Mouse (Mus musculus): ENCODE measurements around the gene Rpl23.
A peak's percentile ranks its signal among the peaks of the same experiment; 100 is the strongest.

Gene Rpl23

GRCm38 (mm10) chr11:97781832-97782563 is at the start of gene Rpl23:
Gene Rpl23, minus strand, starts transcription at chr11:97782437.
- peak; percentile 99 to 100 for DNase-seq (ENCODE audit: low spot score in 2 of 2)

DNA sequence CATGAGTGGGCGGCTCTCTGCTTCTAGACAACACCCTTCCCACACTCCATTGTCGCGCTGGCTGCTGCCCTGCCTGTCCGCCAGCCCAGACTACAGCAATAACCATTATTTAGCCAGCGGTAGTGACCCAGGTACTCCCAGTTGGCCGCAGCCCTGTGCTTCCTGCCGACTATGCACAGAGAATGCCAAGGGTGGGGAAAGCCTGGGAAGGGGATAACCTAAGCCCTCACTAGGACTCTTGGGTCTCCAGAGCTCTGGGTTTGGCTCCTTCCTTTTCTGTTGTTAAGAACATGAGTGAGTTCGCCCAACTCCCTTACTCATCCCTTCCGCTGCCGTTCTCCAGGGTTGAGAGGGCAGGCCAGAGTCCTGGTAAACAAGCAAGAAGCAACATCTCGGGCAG is 49.8 kb upstream of the Rpl23 start:
- DNase-seq (ENCODE audit: low spot score in 2 of 2): no peak

GRCm38 (mm10) chr11:97830501-97830900 is 48.3 kb upstream of the Rpl23 start:
- no peak for DNase-seq (ENCODE audit: low spot score in 2 of 2)

GRCm38 (mm10) chr11:97829913-97830476 is 47.8 kb upstream of the Rpl23 start:
- DNase-seq (ENCODE audit: low spot score in 2 of 2): peak in 1 of 2 experiments; percentile 56

- DNase-seq (ENCODE audit: low spot score in 2 of 2): no peak
Measured at GRCm38 (mm10) chr11:97829365-97829764, 47.1 kb upstream of the Rpl23 start.

DNA sequence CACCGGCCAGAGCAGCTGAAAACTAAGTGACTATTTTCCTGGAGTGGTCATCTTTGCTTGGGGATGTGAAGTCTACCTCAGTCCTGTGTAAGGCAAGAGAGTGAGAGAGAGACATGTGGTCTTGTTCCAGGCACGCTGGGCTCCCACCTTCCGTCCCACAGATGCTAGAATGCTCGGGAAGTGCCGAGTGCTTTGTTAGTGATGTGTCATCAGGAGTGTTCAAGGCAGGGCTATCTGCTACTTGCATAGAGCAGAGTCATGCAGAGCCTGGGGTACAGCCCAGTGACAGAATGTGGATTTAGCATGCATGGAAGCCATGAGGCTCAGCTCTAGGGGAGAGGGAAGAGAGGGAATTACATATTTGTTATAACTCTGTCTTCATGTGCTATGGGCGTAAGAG is 45.4 kb upstream of the Rpl23 start:
- no peak for DNase-seq (ENCODE audit: low spot score in 2 of 2)

- DNase-seq (ENCODE audit: low spot score in 2 of 2): no peak
Measured at GRCm38 (mm10) chr11:97826414-97826813, 44.2 kb upstream of the Rpl23 start.

DNA sequence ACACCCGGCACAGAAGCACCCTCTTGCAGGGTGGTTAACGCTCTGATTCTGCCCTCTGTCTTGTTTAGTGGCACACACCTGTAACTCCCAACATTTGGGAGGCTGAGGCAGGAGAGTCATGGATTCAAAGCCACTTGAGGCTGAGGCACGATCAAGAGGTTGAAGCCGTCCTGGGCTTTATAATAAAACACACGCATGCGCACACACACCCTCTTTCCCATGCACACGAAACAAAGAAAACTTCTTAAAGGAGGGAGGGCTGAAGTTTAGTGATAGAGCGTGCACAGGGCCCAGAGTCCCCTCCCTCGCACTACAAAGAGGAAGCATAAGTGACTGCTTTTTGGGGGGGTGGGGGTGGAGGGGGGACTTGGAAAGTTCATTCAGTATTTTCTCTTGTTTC is 43.7 kb upstream of the Rpl23 start:
- no peak for DNase-seq (ENCODE audit: low spot score in 2 of 2)

DNA sequence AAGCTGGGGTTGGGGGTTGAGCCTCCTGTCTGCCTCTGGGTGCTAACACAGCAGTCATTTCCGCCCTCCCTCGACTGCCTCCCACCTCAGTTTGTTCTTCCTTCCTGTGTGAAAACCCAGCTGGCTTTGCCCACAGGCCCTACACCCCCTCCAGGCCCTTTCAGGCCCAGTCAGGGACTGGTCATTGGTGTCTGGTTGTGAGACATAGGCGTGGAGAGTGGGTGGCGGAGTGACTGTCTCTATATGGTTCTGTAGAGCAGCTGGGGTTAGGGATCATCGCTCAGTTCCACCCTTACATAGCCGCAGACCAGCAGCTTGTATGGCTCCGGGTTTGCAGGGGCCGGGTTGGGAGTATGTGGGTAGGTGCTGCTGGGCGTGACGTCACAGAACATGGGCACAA is 43.1 kb upstream of the Rpl23 start:
- DNase-seq (ENCODE audit: low spot score in 2 of 2): peak in 1 of 2 experiments; percentile 58

GRCm38 (mm10) chr11:97824895-97825294 is 42.7 kb upstream of the Rpl23 start:
- DNase-seq (ENCODE audit: low spot score in 2 of 2): no peak

GRCm38 (mm10) chr11:97824168-97824567 is 41.9 kb upstream of the Rpl23 start:
- no peak for DNase-seq (ENCODE audit: low spot score in 2 of 2)

GRCm38 (mm10) chr11:97822840-97823603 is 40.8 kb upstream of the Rpl23 start:
- DNase-seq (ENCODE audit: low spot score in 2 of 2): no peak

DNA sequence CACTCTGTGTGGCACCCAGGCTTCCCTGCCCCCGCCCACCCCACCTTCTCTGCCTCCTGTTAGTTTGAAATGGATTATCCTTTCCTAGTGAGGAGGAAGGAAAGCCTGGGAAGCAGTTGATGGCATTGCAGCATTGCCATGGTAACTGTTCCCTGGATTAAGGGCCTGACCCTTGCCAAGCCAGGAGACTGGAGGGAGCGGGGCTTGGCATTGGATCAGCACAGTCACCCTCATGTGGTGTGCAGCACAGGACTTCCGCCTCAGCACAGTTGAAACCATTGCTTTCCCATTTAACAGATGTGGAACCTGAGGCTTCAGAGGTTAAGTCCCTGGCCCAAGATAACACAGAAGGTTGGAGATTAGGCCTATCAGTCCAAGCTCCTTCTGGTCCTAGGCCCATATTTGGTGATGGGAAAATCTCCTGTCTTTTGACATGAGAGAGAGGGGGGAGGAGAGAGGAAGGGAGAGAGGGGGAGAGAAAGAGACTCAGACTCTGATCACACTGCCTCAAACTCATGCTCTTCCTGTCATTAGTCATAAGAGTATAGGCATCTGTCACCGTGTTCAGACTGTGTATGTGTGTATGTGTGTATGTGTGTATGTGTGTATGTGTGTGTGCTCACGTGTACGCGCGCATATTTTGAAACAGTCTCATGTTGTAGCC is 39.3 kb upstream of the Rpl23 start:
- DNase-seq (ENCODE audit: low spot score in 2 of 2): no peak

- no peak for DNase-seq (ENCODE audit: low spot score in 2 of 2)
Measured at GRCm38 (mm10) chr11:97820840-97821239, 38.6 kb upstream of the Rpl23 start.

GRCm38 (mm10) chr11:97819923-97820322 is 37.7 kb upstream of the Rpl23 start:
- no peak for DNase-seq (ENCODE audit: low spot score in 2 of 2)

- no peak for DNase-seq (ENCODE audit: low spot score in 2 of 2)
Measured at GRCm38 (mm10) chr11:97819102-97819501, 36.9 kb upstream of the Rpl23 start.

DNA sequence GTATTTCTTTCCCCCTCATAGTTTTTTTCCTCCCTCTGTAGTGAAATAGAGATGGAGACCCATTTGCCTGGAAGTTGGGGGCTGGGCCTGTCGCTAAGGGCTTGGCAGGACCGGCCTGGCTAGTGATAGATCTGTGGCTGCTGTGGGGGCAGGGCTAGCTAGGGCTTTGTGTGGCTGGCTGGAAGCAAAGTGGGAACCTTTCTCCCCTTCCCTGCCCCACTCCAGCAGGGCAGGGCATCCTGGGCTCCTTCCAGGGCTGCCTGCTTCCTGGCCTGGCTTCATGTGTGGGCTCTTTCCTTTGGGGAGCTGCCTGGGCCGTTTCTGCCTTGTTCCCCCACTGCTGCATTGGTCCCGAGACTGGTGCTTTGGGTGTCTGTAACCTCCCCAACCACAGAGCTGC is 36.3 kb upstream of the Rpl23 start:
- no peak for DNase-seq (ENCODE audit: low spot score in 2 of 2)

GRCm38 (mm10) chr11:97818003-97818402 is 35.8 kb upstream of the Rpl23 start:
- no peak for DNase-seq (ENCODE audit: low spot score in 2 of 2)

DNA sequence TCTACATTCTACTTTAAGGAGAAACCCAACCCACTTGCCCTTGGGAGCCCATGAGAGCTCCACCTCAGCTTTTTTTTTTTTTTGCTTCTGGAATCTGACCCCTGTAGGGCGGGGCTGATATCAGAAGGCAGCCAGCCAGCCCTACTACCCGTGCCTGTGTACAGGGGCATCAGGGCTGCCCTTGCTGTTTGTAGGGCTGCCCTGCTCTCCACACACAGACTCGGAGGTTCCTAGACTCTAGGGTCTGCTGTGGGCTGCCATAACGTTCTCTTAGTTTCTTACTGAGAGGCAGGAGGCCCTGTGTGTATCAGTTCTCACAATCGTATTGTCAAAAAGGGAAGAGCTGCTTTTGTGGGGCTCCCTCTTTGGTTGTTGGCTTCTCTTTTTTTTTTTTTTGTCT is 35.1 kb upstream of the Rpl23 start:
- no peak for DNase-seq (ENCODE audit: low spot score in 2 of 2)

DNA sequence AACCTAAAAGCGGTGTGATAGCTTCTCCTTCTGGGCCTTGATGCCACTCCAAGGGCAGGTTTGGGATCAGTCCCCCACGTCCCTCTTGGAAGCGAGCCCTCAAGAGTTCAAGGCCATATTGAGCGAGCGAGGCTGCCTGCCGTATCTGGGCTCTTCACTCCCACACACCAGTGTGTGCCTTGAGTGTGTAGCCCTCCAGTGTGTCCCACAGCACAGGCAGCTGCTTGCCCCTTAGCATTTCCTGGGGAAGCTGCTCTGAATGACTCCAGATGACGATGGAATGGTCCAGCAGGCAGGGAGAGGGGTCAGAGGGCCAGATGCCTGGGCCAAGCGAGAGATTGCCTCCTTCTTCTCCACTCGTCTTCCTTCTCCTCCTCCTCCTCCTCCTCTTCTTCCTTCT is 34.7 kb upstream of the Rpl23 start:
- no peak for DNase-seq (ENCODE audit: low spot score in 2 of 2)

DNA sequence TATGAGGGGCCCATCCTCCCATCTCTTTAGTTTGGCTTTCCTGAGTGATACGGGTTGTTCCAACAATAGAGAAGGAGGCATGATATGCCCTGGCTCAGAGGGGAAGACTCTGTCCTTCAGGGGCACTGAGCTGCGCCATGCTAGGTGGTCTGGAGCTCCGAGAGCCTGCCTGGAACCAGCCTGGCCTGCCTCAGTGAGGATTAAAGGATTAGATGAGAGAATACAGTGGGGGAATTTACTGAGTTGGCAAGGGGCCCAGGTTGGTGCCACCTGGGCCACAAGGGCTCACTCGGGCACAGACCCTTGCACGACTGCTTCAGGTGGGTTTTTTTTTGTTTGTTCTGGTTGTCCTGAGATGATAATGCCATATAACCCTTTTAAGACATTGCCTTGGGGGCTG is 33.9 kb upstream of the Rpl23 start:
- DNase-seq (ENCODE audit: low spot score in 2 of 2): no peak

GRCm38 (mm10) chr11:97815736-97816135 is 33.5 kb upstream of the Rpl23 start:
- DNase-seq (ENCODE audit: low spot score in 2 of 2): no peak
